Mouse (Mus musculus) megakaryocyte, adult 5-6 weeks (primary cell): ENCODE results near the gene Stx8. TPM values are rescaled to one million over a fixed set of nuclear protein-coding genes. Genes with fewer than 3 reads are reported as not detected.

Experiments
- ATAC-seq: 2 replicates; pipeline ENCODE4 v1.8.0; 2016; ENCODE audit warnings: mild to moderate bottlenecking, inconsistent platforms; ENCODE audit not compliant: poor library complexity, severe bottlenecking
- total RNA-seq, 2 experiments: library from RNA; stranded (forward) in 1 of 2; stranded (reverse) in 1 of 2; fragments of 153-499, 151-499 nt in 1 of 2; fragments of 221-1000, 200-1000 nt in 1 of 2; gene quantifications; 2 replicates each; pipeline versions ENCODE4 v1.2.3 to v1.2.4; 2015 to 2017

Stx8 gene
- total RNA-seq, 2 experiments from 2014 or later = 23.3 to 58.9 TPM

GRCm38 (mm10) chr11:68214496-68215205 lies 248.7 kb downstream of the Stx8 start:
- ATAC-seq = no peak

GRCm38 (mm10) chr11:68215206-68215912 lies 249.4 kb downstream of the Stx8 start:
- no peak for ATAC-seq

- no peak for ATAC-seq
Measured at GRCm38 (mm10) chr11:68216041-68216440, 250.0 kb downstream of the Stx8 start.

GRCm38 (mm10) chr11:68220733-68221132 lies 254.7 kb downstream of the Stx8 start:
- no peak for ATAC-seq

- ATAC-seq = no peak
Measured at GRCm38 (mm10) chr11:68222209-68222608, 256.2 kb downstream of the Stx8 start.

- ATAC-seq = no peak
Measured at GRCm38 (mm10) chr11:68223143-68223542, 257.1 kb downstream of the Stx8 start.

- no peak for ATAC-seq
Measured at GRCm38 (mm10) chr11:68226654-68227057, 260.7 kb downstream of the Stx8 start.

- no peak for ATAC-seq
Measured at GRCm38 (mm10) chr11:68227837-68228236, 261.8 kb downstream of the Stx8 start.

- ATAC-seq = no peak
Measured at GRCm38 (mm10) chr11:68228941-68229665, 263.1 kb downstream of the Stx8 start.

GRCm38 (mm10) chr11:68231558-68231957 lies 265.6 kb downstream of the Stx8 start:
- no peak for ATAC-seq

- ATAC-seq = no peak
Measured at GRCm38 (mm10) chr11:68233469-68233965, 267.5 kb downstream of the Stx8 start.

GRCm38 (mm10) chr11:68239756-68240155 lies 273.8 kb downstream of the Stx8 start:
- no peak for ATAC-seq

- no peak for ATAC-seq
Measured at GRCm38 (mm10) chr11:68244254-68244991, 278.4 kb downstream of the Stx8 start.

GRCm38 (mm10) chr11:68244992-68245261 lies 278.9 kb downstream of the Stx8 start:
- ATAC-seq = no peak

- no peak for ATAC-seq
Measured at GRCm38 (mm10) chr11:68247897-68248296, 281.9 kb downstream of the Stx8 start.

- ATAC-seq = no peak
Measured at GRCm38 (mm10) chr11:68250106-68250505, 284.1 kb downstream of the Stx8 start.

- ATAC-seq = no peak
Measured at GRCm38 (mm10) chr11:68253531-68253930, 287.5 kb downstream of the Stx8 start.
